Mouse (Mus musculus): ENCODE measurements around the gene Hspd1. TPM values are rescaled to one million over a fixed set of nuclear protein-coding genes. Genes with fewer than 3 reads are reported as not detected.
"Not testable (repeated sequence)": the region's sequence is repeated elsewhere in the genome, so short reads cannot be mapped to it uniquely, and the experiment has no call there.

Gene Hspd1
- polyA plus RNA-seq, 1 experiment, result 118 TPM

DNA sequence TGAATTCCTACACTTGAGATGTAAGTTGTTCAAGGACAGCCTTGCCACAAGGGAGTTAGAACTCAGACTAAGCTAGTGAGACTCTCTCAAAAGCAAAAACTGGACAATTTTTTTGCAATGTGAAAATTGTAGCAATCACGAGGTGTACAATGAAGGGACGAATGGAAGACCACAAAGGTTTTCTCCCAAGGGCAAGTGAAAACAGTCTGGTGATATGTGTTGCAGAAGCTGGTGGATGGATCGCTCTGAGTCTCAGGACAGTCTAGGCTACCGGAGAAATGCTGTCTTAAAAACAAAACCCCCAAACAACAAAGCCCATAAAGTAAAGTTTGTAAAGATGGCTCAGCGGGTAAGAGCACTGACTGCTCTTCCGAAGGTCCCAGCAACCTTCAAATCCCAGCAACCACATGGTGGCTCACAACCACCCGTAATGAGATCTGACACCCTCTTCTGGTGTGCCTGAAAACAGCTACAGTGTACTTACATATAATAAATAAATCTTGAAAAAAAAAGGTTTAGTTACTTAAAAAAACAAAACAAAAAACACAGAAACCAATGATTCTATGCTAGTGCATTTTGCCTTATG lies 2.2 kb downstream of the Hspd1 start:
- DNase-seq, result no peak
- Histone ChIP-seq H3K27ac (ENCODE audit: insufficient read depth, low read length) (no peak overlapping the region), H3K27me3 (ENCODE audit: control insufficient read depth, insufficient read depth, low read length) (no peaks in the 10 kb centered on the region), H3K4me1 (ENCODE audit: control insufficient read depth, insufficient read depth, low read length) (peaks cover 5% of the 10 kb centered on the region), H3K4me3 (replicated peaks; ENCODE audit: insufficient read depth, low read depth, low read length) (no peak overlapping the region)
- WGBS, result 55% methylated on average over 7 of the region's 7 CpGs
- no peak for TF ChIP-seq POLR2A (IDR thresholded peaks at IDR 0.05; ENCODE audit: borderline replicate concordance, insufficient read depth, low read length)

DNA sequence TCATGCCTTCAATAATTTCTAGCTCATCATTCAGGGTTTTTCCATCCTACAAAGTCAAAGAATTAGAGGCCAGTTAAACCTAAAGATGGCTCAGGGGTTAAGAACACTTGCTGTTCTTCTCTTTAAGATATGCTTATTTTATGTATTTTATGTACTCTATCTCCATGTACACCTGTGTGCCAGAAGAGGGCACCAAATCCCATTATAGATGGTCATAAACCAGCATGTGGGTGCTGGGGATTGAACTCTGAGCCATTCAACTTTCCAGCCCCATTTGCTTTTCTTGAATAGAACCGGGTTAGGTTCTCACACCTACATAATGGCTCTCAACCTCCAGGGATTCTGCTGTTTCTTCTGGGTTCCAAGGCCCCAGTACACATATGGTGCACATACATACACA lies 5.9 kb downstream of the Hspd1 start:
- DNase-seq, result no peak
- Histone ChIP-seq H3K4me3 (replicated peaks; ENCODE audit: insufficient read depth, low read depth, low read length) (no peak overlapping the region), H3K4me1 (ENCODE audit: control insufficient read depth, insufficient read depth, low read length) (peaks cover 5% of the 10 kb centered on the region), H3K27me3 (ENCODE audit: control insufficient read depth, insufficient read depth, low read length) (no peaks in the 10 kb centered on the region), H3K27ac (ENCODE audit: insufficient read depth, low read length) (no peak overlapping the region)
- TF ChIP-seq POLR2A (IDR thresholded peaks at IDR 0.05; ENCODE audit: borderline replicate concordance, insufficient read depth, low read length) (no peak), CTCF (IDR thresholded peaks at IDR 0.05; ENCODE audit: borderline replicate concordance, insufficient read depth, low read depth, low read length) (no peak)
- WGBS, result 82% methylated on average over 1 of the region's 1 CpGs

DNA sequence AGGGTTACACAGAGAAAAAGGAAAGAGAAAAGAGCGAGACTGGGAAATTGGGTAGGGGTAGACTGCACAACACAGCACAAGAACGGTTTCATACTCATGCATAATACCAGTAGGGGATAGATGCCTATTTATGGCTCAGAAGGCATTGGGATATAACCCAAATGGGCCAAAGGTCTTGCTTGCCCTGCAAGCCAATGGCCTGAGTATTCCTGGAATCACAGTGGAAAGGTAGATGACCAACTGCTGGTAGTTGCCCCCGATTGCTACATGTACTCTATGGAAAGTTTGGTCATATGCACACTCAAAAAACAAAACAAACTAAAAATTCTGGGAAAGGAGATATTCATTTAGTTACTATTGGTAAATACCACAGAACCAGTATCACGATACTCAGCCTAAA lies 8.4 kb downstream of the Hspd1 start:
- WGBS, result 91% methylated on average over 4 of the region's 4 CpGs
- no peaks in the 10 kb centered on the region; the same call in 1 of the 2 replicates for H3K4me1 ChIP-seq (ENCODE audit: control insufficient read depth, insufficient read depth, low read length)
- no peak overlapping the region for H3K4me3 ChIP-seq (replicated peaks; ENCODE audit: insufficient read depth, low read depth, low read length)
- H3K27me3 ChIP-seq (ENCODE audit: control insufficient read depth, insufficient read depth, low read length), result no peaks in the 10 kb centered on the region
- TF ChIP-seq POLR2A (IDR thresholded peaks at IDR 0.05; ENCODE audit: borderline replicate concordance, insufficient read depth, low read length) (no peak), CTCF (IDR thresholded peaks at IDR 0.05; ENCODE audit: borderline replicate concordance, insufficient read depth, low read depth, low read length) (no peak)
- no peak for DNase-seq
- no peak overlapping the region for H3K27ac ChIP-seq (ENCODE audit: insufficient read depth, low read length)

DNA sequence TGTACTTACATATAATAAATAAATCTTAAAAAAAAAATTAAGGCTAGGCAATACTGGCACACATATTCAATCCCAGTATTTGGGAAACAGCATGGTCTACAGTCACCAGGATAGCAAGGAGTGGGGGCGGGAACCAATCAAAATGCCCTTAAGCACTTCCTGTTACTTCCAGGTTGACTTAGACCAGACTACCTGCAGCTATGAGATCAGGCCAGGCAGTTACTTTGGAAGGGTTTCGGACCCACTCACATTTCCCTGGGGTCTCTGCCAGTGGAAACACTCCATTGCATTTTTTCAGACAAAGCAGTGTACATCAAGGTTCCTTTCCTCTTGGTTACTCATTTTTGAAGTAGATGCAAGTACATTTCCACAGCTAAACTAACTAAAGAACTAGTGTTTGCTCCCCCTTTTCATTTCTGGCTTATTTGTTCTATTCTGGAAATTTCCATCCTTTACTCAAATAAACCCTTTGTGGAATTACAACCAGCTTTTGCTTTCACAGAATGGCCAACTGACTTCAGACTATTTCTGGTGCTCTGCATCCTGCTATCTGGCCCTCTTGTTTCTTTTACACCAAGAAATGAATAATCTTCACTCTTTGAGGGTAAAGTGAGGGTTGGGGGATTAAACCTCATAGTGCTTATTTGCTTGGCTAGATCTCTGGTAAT lies 11.1 kb downstream of the Hspd1 start:
- no peak overlapping the region for H3K4me3 ChIP-seq (replicated peaks; ENCODE audit: insufficient read depth, low read depth, low read length)
- no peak overlapping the region for H3K27ac ChIP-seq (ENCODE audit: insufficient read depth, low read length)
- DNase-seq, result no peak
- H3K27me3 ChIP-seq (ENCODE audit: control insufficient read depth, insufficient read depth, low read length), result no peaks in the 10 kb centered on the region
- WGBS, result 94% methylated on average over 2 of the region's 2 CpGs
- H3K4me1 ChIP-seq (ENCODE audit: control insufficient read depth, insufficient read depth, low read length), result no peaks in the 10 kb centered on the region
- TF ChIP-seq POLR2A (IDR thresholded peaks at IDR 0.05; ENCODE audit: borderline replicate concordance, insufficient read depth, low read length) (no peak), CTCF (IDR thresholded peaks at IDR 0.05; ENCODE audit: borderline replicate concordance, insufficient read depth, low read depth, low read length) (no peak)

DNA sequence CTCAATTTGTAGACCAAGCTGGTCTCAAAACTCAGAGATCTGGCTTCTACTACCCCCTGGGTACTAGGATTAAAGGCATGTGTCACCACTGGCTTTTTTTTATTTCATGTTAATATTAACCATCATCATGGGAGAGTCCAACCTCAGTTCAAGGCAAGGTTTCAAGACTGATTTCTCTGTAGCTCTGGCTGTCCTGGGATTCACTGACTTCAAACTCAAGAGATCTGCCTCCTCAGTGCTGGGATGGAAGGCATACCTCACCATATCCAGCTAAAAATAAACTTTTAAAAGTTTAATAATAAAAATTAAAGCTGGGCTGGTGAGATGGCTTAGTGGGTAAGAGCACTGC lies 11.7 kb downstream of the Hspd1 start:
- no peak overlapping the region for H3K4me3 ChIP-seq (replicated peaks; ENCODE audit: insufficient read depth, low read depth, low read length)
- H3K4me1 ChIP-seq (ENCODE audit: control insufficient read depth, insufficient read depth, low read length), result no peaks in the 10 kb centered on the region
- H3K27ac ChIP-seq (ENCODE audit: insufficient read depth, low read length), result no peak overlapping the region
- H3K27me3 ChIP-seq (ENCODE audit: control insufficient read depth, insufficient read depth, low read length), result no peaks in the 10 kb centered on the region
- DNase-seq, result no peak
- TF ChIP-seq POLR2A (IDR thresholded peaks at IDR 0.05; ENCODE audit: borderline replicate concordance, insufficient read depth, low read length) (no peak), CTCF (IDR thresholded peaks at IDR 0.05; ENCODE audit: borderline replicate concordance, insufficient read depth, low read depth, low read length) (no peak)

DNA sequence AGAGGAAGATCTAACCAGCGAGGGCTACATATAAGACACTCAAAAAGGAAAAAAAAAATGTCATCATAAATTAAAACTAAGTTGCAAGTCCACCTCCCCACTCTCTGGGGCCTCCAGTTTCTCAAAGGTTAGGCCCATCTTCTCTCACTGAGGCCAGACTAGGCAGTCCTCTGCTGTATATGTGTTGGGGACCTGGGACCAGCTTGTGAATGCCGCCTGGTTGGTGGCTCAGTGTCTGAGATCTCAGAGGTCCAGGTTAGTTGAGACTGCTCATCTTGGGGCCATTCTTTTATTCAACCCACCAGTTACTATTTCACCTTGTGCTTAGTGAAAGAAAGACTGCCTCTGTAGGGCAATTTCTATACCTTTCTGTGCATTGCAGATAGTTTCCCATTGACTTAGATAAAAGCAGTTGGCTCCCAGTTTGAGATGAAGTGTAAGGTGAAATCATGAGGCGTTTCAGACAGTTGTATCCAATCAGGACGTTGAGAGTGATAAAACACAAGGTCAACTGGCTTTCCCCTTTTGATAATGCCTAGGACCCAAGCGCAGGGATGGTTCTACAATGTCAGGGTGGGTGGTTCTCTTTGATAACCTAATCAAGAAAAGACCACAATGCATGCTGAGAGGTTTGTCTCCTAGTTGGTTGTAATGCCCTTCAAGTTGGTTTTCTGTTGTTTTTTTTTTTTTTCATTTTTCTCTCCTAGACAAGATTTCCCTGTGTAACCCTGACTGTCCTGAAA lies 12.2 kb downstream of the Hspd1 start:
- Histone ChIP-seq H3K4me1 (ENCODE audit: control insufficient read depth, insufficient read depth, low read length) (no peaks in the 10 kb centered on the region), H3K4me3 (replicated peaks; ENCODE audit: insufficient read depth, low read depth, low read length) (no peak overlapping the region), H3K27ac (ENCODE audit: insufficient read depth, low read length) (no peak overlapping the region), H3K27me3 (ENCODE audit: control insufficient read depth, insufficient read depth, low read length) (no peaks in the 10 kb centered on the region)
- TF ChIP-seq CTCF (IDR thresholded peaks at IDR 0.05; ENCODE audit: borderline replicate concordance, insufficient read depth, low read depth, low read length) (no peak), POLR2A (IDR thresholded peaks at IDR 0.05; ENCODE audit: borderline replicate concordance, insufficient read depth, low read length) (no peak)
- WGBS, result 79% methylated on average over 5 of the region's 5 CpGs
- DNase-seq, result no peak

DNA sequence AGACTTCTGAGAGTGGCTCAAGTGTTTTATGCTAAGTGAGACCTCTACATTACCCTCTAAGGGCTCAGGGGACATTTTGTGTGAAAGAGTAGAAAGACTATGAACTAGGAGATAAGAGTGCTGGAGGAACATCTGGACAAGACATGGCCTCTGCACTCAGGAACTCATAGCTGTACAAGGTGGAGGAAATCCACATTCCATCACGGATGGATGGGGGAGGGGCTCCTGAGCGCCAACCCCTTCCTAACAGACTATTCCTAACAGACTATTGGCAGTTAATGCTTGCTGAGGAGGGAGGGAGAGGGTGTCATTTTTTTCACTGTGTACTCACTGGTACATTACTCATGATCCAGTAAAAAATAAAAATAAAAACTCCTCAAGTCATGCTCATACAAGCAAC lies 13.3 kb downstream of the Hspd1 start:
- 69% methylated on average over 2 of the region's 2 CpGs for WGBS

DNA sequence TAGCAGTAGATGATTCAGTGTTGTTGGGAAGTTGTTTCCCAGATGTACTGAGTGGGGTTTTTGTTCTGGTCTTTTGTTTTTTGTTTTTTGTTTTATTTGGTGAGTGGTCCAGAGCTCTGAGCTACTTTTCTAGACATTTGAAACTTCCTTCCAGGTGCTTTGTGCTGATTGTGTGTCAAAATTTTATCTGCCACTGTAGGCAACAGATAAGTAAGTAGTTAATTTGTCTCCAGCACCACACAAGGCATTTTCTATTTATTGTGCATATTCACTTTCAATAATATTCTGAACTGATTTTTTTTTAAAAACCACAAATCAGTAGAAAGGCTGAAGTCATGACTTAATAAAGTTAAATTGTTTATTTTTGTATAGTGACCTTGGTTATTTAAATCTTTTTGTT lies 15.7 kb downstream of the Hspd1 start:
- not testable (repeated sequence) for H3K27ac ChIP-seq (ENCODE audit: insufficient read depth, low read length); H3K4me1 ChIP-seq (ENCODE audit: control insufficient read depth, insufficient read depth, low read length); H3K4me3 ChIP-seq (replicated peaks; ENCODE audit: insufficient read depth, low read depth, low read length); H3K27me3 ChIP-seq (ENCODE audit: control insufficient read depth, insufficient read depth, low read length); DNase-seq

More for the DNA sequence above, 13.3 kb downstream of the Hspd1 start:
- Histone ChIP-seq H3K4me1 (ENCODE audit: control insufficient read depth, insufficient read depth, low read length) (no peaks in the 10 kb centered on the region), H3K27me3 (ENCODE audit: control insufficient read depth, insufficient read depth, low read length) (no peaks in the 10 kb centered on the region), H3K4me3 (replicated peaks; ENCODE audit: insufficient read depth, low read depth, low read length) (no peak overlapping the region), H3K27ac (ENCODE audit: insufficient read depth, low read length) (no peak overlapping the region)
- no peak for DNase-seq
- no peak for TF ChIP-seq CTCF (IDR thresholded peaks at IDR 0.05; ENCODE audit: borderline replicate concordance, insufficient read depth, low read depth, low read length)
- TF ChIP-seq POLR2A (IDR thresholded peaks at IDR 0.05; ENCODE audit: borderline replicate concordance, insufficient read depth, low read length), result no peak
